Mouse (Mus musculus): ENCODE results near the gene Ldlrad3. TPM values are rescaled to one million over a fixed set of nuclear protein-coding genes. Genes with fewer than 3 reads are reported as not detected.

Ldlrad3 gene
- polyA plus RNA-seq, 1 experiment: 1.3 TPM

- no peak overlapping the region for H3K27ac ChIP-seq (ENCODE audit: insufficient read depth, low read depth, low read length)
- 81% methylated on average over 10 of the region's 10 CpGs for WGBS
- H3K27me3 ChIP-seq (ENCODE audit: control insufficient read depth, insufficient read depth, low read length): no peaks in the 10 kb centered on the region
- TF ChIP-seq POLR2A (IDR thresholded peaks at IDR 0.05; ENCODE audit: low read depth, low read length): no peak
- no peak for TF ChIP-seq CTCF (IDR thresholded peaks at IDR 0.05; ENCODE audit: extremely low read depth, insufficient read length, insufficient replicate concordance, low read depth, low read length)
- no peaks in the 10 kb centered on the region for H3K36me3 ChIP-seq (ENCODE audit: control insufficient read depth, insufficient read depth, low read length)
- no peak overlapping the region for H3K4me3 ChIP-seq (ENCODE audit: low read depth, low read length)
- H3K4me1 ChIP-seq (ENCODE audit: control insufficient read depth, insufficient read depth, insufficient read length, low read length): no peaks in the 10 kb centered on the region
These were observed 93.6 kb downstream of the Ldlrad3 start for GRCm38 (mm10) chr2:102092579-102092978.

- 44% methylated on average over 8 of the region's 8 CpGs for WGBS
- H3K4me1 ChIP-seq (ENCODE audit: control insufficient read depth, insufficient read depth, insufficient read length, low read length): no peaks in the 10 kb centered on the region
- H3K36me3 ChIP-seq (ENCODE audit: control insufficient read depth, insufficient read depth, low read length): no peaks in the 10 kb centered on the region
- H3K27ac ChIP-seq (ENCODE audit: insufficient read depth, low read depth, low read length): no peak overlapping the region
- TF ChIP-seq CTCF (IDR thresholded peaks at IDR 0.05; ENCODE audit: extremely low read depth, insufficient read length, insufficient replicate concordance, low read depth, low read length) (peak; percentile 60; the same call in 1 of the 2 replicates), POLR2A (IDR thresholded peaks at IDR 0.05; ENCODE audit: low read depth, low read length) (no peak)
- H3K27me3 ChIP-seq (ENCODE audit: control insufficient read depth, insufficient read depth, low read length): no peaks in the 10 kb centered on the region
- no peak overlapping the region for H3K4me3 ChIP-seq (ENCODE audit: low read depth, low read length)
These were observed 94.5 kb downstream of the Ldlrad3 start for GRCm38 (mm10) chr2:102091516-102092350.

GRCm38 (mm10) chr2:102087787-102088186 lies 98.4 kb downstream of the Ldlrad3 start:
- TF ChIP-seq POLR2A (IDR thresholded peaks at IDR 0.05; ENCODE audit: low read depth, low read length) (no peak), CTCF (IDR thresholded peaks at IDR 0.05; ENCODE audit: extremely low read depth, insufficient read length, insufficient replicate concordance, low read depth, low read length) (no peak)
- 89% methylated on average over 5 of the region's 5 CpGs for WGBS
- no peaks in the 10 kb centered on the region for H3K36me3 ChIP-seq (ENCODE audit: control insufficient read depth, insufficient read depth, low read length)

GRCm38 (mm10) chr2:102086583-102086982 lies 99.6 kb downstream of the Ldlrad3 start:
- Histone ChIP-seq H3K36me3 (ENCODE audit: control insufficient read depth, insufficient read depth, low read length) (no peaks in the 10 kb centered on the region), H3K4me1 (ENCODE audit: control insufficient read depth, insufficient read depth, insufficient read length, low read length) (no peaks in the 10 kb centered on the region)
- WGBS: 98% methylated on average over 23 of the region's 23 CpGs

More at GRCm38 (mm10) chr2:102087787-102088186, 98.4 kb downstream of the Ldlrad3 start:
- Histone ChIP-seq H3K4me1 (ENCODE audit: control insufficient read depth, insufficient read depth, insufficient read length, low read length) (no peaks in the 10 kb centered on the region), H3K27ac (ENCODE audit: insufficient read depth, low read depth, low read length) (no peak overlapping the region), H3K4me3 (ENCODE audit: low read depth, low read length) (no peak overlapping the region), H3K27me3 (ENCODE audit: control insufficient read depth, insufficient read depth, low read length) (no peaks in the 10 kb centered on the region)

GRCm38 (mm10) chr2:102082782-102083181 lies 103.4 kb downstream of the Ldlrad3 start:
- no peak for TF ChIP-seq POLR2A (IDR thresholded peaks at IDR 0.05; ENCODE audit: low read depth, low read length)
- no peak for TF ChIP-seq CTCF (IDR thresholded peaks at IDR 0.05; ENCODE audit: extremely low read depth, insufficient read length, insufficient replicate concordance, low read depth, low read length)

More at GRCm38 (mm10) chr2:102086583-102086982, 99.6 kb downstream of the Ldlrad3 start:
- Histone ChIP-seq H3K27ac (ENCODE audit: insufficient read depth, low read depth, low read length) (no peak overlapping the region), H3K27me3 (ENCODE audit: control insufficient read depth, insufficient read depth, low read length) (no peaks in the 10 kb centered on the region), H3K4me3 (ENCODE audit: low read depth, low read length) (no peak overlapping the region)
- TF ChIP-seq CTCF (IDR thresholded peaks at IDR 0.05; ENCODE audit: extremely low read depth, insufficient read length, insufficient replicate concordance, low read depth, low read length) (no peak), POLR2A (IDR thresholded peaks at IDR 0.05; ENCODE audit: low read depth, low read length) (no peak)

GRCm38 (mm10) chr2:102077554-102077953 lies 108.6 kb downstream of the Ldlrad3 start:
- 41% methylated on average over 4 of the region's 4 CpGs for WGBS

More at GRCm38 (mm10) chr2:102082782-102083181, 103.4 kb downstream of the Ldlrad3 start:
- no peaks in the 10 kb centered on the region for H3K4me1 ChIP-seq (ENCODE audit: control insufficient read depth, insufficient read depth, insufficient read length, low read length)
- H3K4me3 ChIP-seq (ENCODE audit: low read depth, low read length): no peak overlapping the region
- no peaks in the 10 kb centered on the region for H3K27me3 ChIP-seq (ENCODE audit: control insufficient read depth, insufficient read depth, low read length)
- no peaks in the 10 kb centered on the region for H3K36me3 ChIP-seq (ENCODE audit: control insufficient read depth, insufficient read depth, low read length)
- H3K27ac ChIP-seq (ENCODE audit: insufficient read depth, low read depth, low read length): no peak overlapping the region

GRCm38 (mm10) chr2:102076237-102076636 lies 109.9 kb downstream of the Ldlrad3 start:
- Histone ChIP-seq H3K4me3 (ENCODE audit: low read depth, low read length) (no peak overlapping the region), H3K27me3 (ENCODE audit: control insufficient read depth, insufficient read depth, low read length) (no peaks in the 10 kb centered on the region), H3K36me3 (ENCODE audit: control insufficient read depth, insufficient read depth, low read length) (no peaks in the 10 kb centered on the region), H3K27ac (ENCODE audit: insufficient read depth, low read depth, low read length) (no peak overlapping the region), H3K4me1 (ENCODE audit: control insufficient read depth, insufficient read depth, insufficient read length, low read length) (no peaks in the 10 kb centered on the region)
- WGBS: 90% methylated on average over 6 of the region's 6 CpGs
- TF ChIP-seq CTCF (IDR thresholded peaks at IDR 0.05; ENCODE audit: extremely low read depth, insufficient read length, insufficient replicate concordance, low read depth, low read length) (no peak), POLR2A (IDR thresholded peaks at IDR 0.05; ENCODE audit: low read depth, low read length) (no peak)

More at GRCm38 (mm10) chr2:102077554-102077953, 108.6 kb downstream of the Ldlrad3 start:
- Histone ChIP-seq H3K27me3 (ENCODE audit: control insufficient read depth, insufficient read depth, low read length) (no peaks in the 10 kb centered on the region), H3K36me3 (ENCODE audit: control insufficient read depth, insufficient read depth, low read length) (no peaks in the 10 kb centered on the region), H3K4me1 (ENCODE audit: control insufficient read depth, insufficient read depth, insufficient read length, low read length) (no peaks in the 10 kb centered on the region), H3K4me3 (ENCODE audit: low read depth, low read length) (no peak overlapping the region), H3K27ac (ENCODE audit: insufficient read depth, low read depth, low read length) (no peak overlapping the region)
- TF ChIP-seq POLR2A (IDR thresholded peaks at IDR 0.05; ENCODE audit: low read depth, low read length) (no peak), CTCF (IDR thresholded peaks at IDR 0.05; ENCODE audit: extremely low read depth, insufficient read length, insufficient replicate concordance, low read depth, low read length) (peak; percentile 48; the same call in 1 of the 2 replicates)
